Mouse (Mus musculus) neural tube, embryonic 11.5 days (tissue): ENCODE data around the gene Pip5kl1. TPM values are rescaled to one million over a fixed set of nuclear protein-coding genes. Genes with fewer than 3 reads are reported as not detected.

Source experiments
- ATAC-seq: fragments of 200-750 bp; cut with Nextera tagmentation; 2 replicates; pipeline ENCODE4 v1.8.0; 2017; ENCODE audit warnings: moderate number of reproducible peaks, mild to moderate bottlenecking, moderate TSS enrichment, moderate library complexity; ENCODE audit not compliant: insufficient read depth, low FRiP score, low TSS enrichment
- DNase-seq: peaks from one replicate; pipeline ENCODE4 v3.0.0-alpha.2; 2015; ENCODE audit warnings: low spot score
- H3K27ac ChIP-seq: fragments of 300-500 bp; sonication (generic); 2 replicates; pipeline ENCODE4 v1.5.1; 2014; ENCODE audit warnings: low read depth, mild to moderate bottlenecking, low read length
- H3K27me3 ChIP-seq: fragments of 300-500 bp; sonication (generic); 2 replicates; pipeline ENCODE4 v1.6.1; 2014; ENCODE audit warnings: mild to moderate bottlenecking, low read length, mixed read lengths; ENCODE audit not compliant: control insufficient read depth, insufficient read depth
- H3K36me3 ChIP-seq: fragments of 300-500 bp; sonication (generic); 2 replicates; pipeline ENCODE4 v1.6.1; 2014; ENCODE audit warnings: mild to moderate bottlenecking, low read length, moderate library complexity, mixed read lengths; ENCODE audit not compliant: control insufficient read depth, insufficient read depth
- H3K4me1 ChIP-seq: fragments of 300-500 bp; sonication (generic); 2 replicates; pipeline ENCODE4 v1.6.1; 2014; ENCODE audit warnings: low read length, mixed read lengths; ENCODE audit not compliant: control insufficient read depth, insufficient read depth
- H3K4me2 ChIP-seq: fragments of 300-500 bp; sonication (generic); 2 replicates; pipeline ENCODE4 v1.6.1; 2014; ENCODE audit warnings: low read depth, mild to moderate bottlenecking, moderate library complexity
- H3K4me3 ChIP-seq: fragments of 300-500 bp; sonication (generic); 2 replicates; pipeline ENCODE4 v1.5.1; 2014; ENCODE audit warnings: low read depth, low read length
- H3K9ac ChIP-seq: fragments of 300-500 bp; sonication (generic); 2 replicates; pipeline ENCODE4 v1.6.1; 2014; ENCODE audit warnings: mild to moderate bottlenecking, low read length
- H3K9me3 ChIP-seq: fragments of 300-500 bp; sonication (generic); 2 replicates; pipeline ENCODE4 v1.6.1; 2016; ENCODE audit warnings: low read length; ENCODE audit not compliant: control insufficient read depth
- WGBS: fragments of 180-500 bp; shearing (Covaris S2); extraction: QIAGEN DNeasy Blood & Tissue Kit; methylation state at CpG from one replicate; pipeline ENCODE4 v1.1.7; 2014; 5-methylcytosine and 5-hydroxymethylcytosine counted together
- polyA plus RNA-seq: library from polyadenylated mRNA; unstranded; fragments of >200 nt; fragmentation: Nextera tagmentation; extraction: Ambion mirVana; gene quantifications from 2 replicates; pipeline ENCODE4 v1.2.1, GENCODE M21; 2014

Gene Pip5kl1
- polyA plus RNA-seq, 1 experiment from 2014 or later = 2.6 TPM

DNA sequence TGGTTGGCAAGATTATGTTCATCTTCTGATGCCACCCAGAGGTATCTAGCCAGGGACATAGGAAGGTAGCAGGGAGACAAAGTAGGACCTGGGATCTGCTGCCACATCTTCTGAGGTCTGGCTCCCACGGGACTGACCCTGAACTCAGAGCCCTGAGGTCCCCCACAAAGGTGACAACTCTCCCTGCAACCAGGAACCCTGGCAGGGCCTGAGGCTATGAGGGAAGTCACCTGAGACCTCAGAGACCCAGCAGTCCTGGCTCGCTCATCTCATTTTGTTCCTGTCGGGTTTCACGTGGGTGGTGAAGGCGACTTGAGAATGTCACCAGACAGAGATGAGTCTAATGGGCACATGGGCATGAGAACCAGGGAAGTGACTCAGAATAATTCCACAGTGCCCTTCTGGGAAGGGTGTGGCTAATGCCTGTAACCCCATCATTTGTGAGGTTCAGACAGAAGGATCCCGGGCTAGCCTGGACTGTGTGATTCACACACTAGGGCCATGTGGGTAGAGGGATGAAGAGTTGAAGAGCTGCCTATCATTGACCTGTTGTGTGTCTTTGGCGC lies 10.6 kb downstream of the Pip5kl1 start:
- Histone ChIP-seq H3K9ac (no peak overlapping the region), H3K4me2 (no peak overlapping the region), H3K36me3 (no peaks in the 10 kb centered on the region), H3K27ac (no peak overlapping the region), H3K4me1 (peaks cover 5% of the 10 kb centered on the region; the same call in 1 of the 2 replicates), H3K27me3 (no peaks in the 10 kb centered on the region), H3K4me3 (no peak overlapping the region), H3K9me3 (no peaks in the 10 kb centered on the region)
- WGBS = 83% methylated on average over 7 of the region's 7 CpGs
- DNase-seq = no peak
- no peak for ATAC-seq

DNA sequence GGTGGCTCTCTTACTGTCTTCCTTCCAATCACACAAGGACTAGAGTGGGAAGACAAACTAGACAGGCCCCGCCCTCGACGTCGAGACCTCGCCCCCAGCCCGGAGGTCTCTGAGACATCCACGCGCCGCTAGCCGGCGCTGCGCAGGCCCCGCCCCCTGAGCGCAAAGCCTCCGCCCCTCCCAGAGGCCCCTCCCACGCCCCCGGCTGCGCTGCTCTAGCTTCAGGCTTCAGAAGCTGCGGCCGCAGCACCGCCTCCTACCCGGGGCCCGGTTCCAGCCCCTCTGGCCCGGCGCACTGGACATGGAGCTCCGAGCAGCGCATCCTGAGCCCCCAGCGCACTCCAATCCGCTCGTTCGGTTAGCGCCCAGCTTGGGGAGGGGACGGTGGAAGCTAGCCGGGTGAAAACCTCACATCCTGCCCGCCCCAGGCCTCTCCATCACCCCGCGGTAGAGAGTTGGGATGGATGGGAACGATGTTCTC lies 12.3 kb downstream of the Pip5kl1 start, which contains the start of gene St6galnac4:
St6galnac4 (plus strand) TSS at position 225 of the 481 bp plus-strand sequence.
- under 1% methylated on average over 37 of the region's 38 CpGs for WGBS
- 0 out of 2 replicates have a peak within 1 kb of the TSS, but pooled peaks have one; percentile 6 for H3K27ac ChIP-seq
- H3K4me2 ChIP-seq = peak within 1 kb of the TSS; percentile 55
- H3K4me1 ChIP-seq = peaks cover 5% of the 10 kb centered on the region; the same call in 1 of the 2 replicates
- H3K27me3 ChIP-seq = no peaks in the 10 kb centered on the region
- no peaks in the 10 kb centered on the region for H3K9me3 ChIP-seq
- H3K9ac ChIP-seq = peak within 1 kb of the TSS; percentile 61
- H3K4me3 ChIP-seq = peak within 1 kb of the TSS; percentile 43
- ATAC-seq (peak; percentile 67), DNase-seq (peak; percentile 95)
- H3K36me3 ChIP-seq = no peaks in the 10 kb centered on the region

GRCm38 (mm10) chr2:32587731-32588321 lies 13.2 kb downstream of the Pip5kl1 start:
- ATAC-seq = no peak
- peak overlapping the region; percentile 55 for H3K4me2 ChIP-seq
- H3K27ac ChIP-seq = 0 out of 2 replicates have a peak overlapping the region, but pooled peaks have one; percentile 4
- H3K4me1 ChIP-seq = peaks cover 5% of the 10 kb centered on the region; the same call in 1 of the 2 replicates
- 42% methylated on average over 9 of the region's 9 CpGs for WGBS
- H3K27me3 ChIP-seq = no peaks in the 10 kb centered on the region
- DNase-seq = no peak
- no peaks in the 10 kb centered on the region; the same call in 1 of the 2 replicates for H3K36me3 ChIP-seq
- H3K9me3 ChIP-seq = no peaks in the 10 kb centered on the region
- H3K4me3 ChIP-seq = peak overlapping the region; percentile 43
- peak overlapping the region; percentile 61 for H3K9ac ChIP-seq

GRCm38 (mm10) chr2:32589213-32589795 lies 14.7 kb downstream of the Pip5kl1 start:
- no peak for DNase-seq
- Histone ChIP-seq H3K9me3 (no peaks in the 10 kb centered on the region), H3K9ac (no peak overlapping the region), H3K4me3 (no peak overlapping the region), H3K4me1 (peaks cover 5% of the 10 kb centered on the region; the same call in 1 of the 2 replicates), H3K27ac (no peak overlapping the region), H3K36me3 (no peaks in the 10 kb centered on the region; the same call in 1 of the 2 replicates), H3K4me2 (no peak overlapping the region), H3K27me3 (no peaks in the 10 kb centered on the region)
- no peak for ATAC-seq
- WGBS = 80% methylated on average over 11 of the region's 11 CpGs

GRCm38 (mm10) chr2:32590224-32590623 lies 15.6 kb downstream of the Pip5kl1 start:
- no peak overlapping the region for H3K9ac ChIP-seq
- peaks cover 5% of the 10 kb centered on the region; the same call in 1 of the 2 replicates for H3K4me1 ChIP-seq
- H3K4me2 ChIP-seq = no peak overlapping the region
- DNase-seq (no peak), ATAC-seq (no peak)
- H3K9me3 ChIP-seq = no peaks in the 10 kb centered on the region
- WGBS = 85% methylated on average over 10 of the region's 10 CpGs
- H3K4me3 ChIP-seq = no peak overlapping the region
- no peaks in the 10 kb centered on the region for H3K27me3 ChIP-seq
- no peak overlapping the region for H3K27ac ChIP-seq
- H3K36me3 ChIP-seq = no peaks in the 10 kb centered on the region; the same call in 1 of the 2 replicates

- Histone ChIP-seq H3K9me3 (no peaks in the 10 kb centered on the region), H3K9ac (no peak overlapping the region), H3K4me2 (no peak overlapping the region), H3K4me3 (no peak overlapping the region), H3K27me3 (no peaks in the 10 kb centered on the region), H3K4me1 (peaks cover 5% of the 10 kb centered on the region; the same call in 1 of the 2 replicates), H3K27ac (no peak overlapping the region), H3K36me3 (no peaks in the 10 kb centered on the region; the same call in 1 of the 2 replicates)
- no peak for DNase-seq
- no peak for ATAC-seq
- 79% methylated on average over 6 of the region's 6 CpGs for whole genome bisulfite sequencing
Measured at GRCm38 (mm10) chr2:32591249-32591648, 16.7 kb downstream of the Pip5kl1 start.

DNA sequence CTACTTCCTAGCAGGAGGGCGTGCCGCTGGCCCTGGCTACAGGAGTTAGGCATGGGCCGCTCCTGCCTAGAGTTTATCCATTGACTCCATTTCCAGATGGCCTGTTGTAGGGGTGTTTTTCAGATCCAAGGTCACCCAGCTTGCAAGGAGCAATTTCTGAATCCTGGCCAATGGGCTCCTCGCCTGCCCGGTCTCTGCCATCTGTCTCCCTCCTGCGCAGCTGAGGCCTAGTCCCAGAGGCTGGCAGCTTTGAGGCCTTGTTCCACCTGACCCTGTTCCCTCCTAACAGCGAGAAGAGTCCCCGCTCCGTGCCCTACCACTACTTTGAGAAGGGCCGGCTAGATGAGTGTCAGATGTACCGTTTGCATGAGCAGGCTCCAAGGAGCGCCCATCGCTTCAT lies 22.1 kb downstream of the Pip5kl1 start:
- Histone ChIP-seq H3K27ac (no peak overlapping the region), H3K4me1 (no peaks in the 10 kb centered on the region), H3K27me3 (no peaks in the 10 kb centered on the region), H3K36me3 (no peaks in the 10 kb centered on the region; the same call in 1 of the 2 replicates), H3K9me3 (no peaks in the 10 kb centered on the region), H3K4me3 (no peak overlapping the region), H3K9ac (no peak overlapping the region), H3K4me2 (no peak overlapping the region)
- DNase-seq = no peak
- no peak for ATAC-seq
- 90% methylated on average over 13 of the region's 13 CpGs for WGBS

DNA sequence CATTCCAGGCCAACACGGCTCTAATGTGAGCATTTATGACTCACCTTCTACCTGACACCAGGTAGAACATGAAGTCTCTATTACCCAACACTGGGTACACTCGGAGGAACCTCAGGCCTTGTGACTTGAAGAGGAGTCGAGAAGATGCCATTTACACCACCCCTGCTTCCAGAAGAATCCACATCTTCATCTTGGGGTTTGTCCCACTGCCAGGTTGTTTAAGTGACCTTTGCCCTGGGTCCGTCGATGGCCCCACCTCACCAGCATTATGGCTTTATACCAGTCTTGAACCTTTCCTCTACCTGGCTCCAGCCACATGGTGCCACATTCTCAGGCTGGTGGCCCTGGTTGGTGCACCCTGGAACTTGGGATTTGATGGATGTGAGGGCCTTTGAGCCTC lies 22.7 kb downstream of the Pip5kl1 start:
- Histone ChIP-seq H3K9ac (no peak overlapping the region), H3K9me3 (no peaks in the 10 kb centered on the region), H3K4me3 (no peak overlapping the region), H3K27me3 (no peaks in the 10 kb centered on the region), H3K4me1 (peaks cover 1% of the 10 kb centered on the region; the same call in 1 of the 2 replicates), H3K27ac (no peak overlapping the region), H3K4me2 (no peak overlapping the region), H3K36me3 (no peaks in the 10 kb centered on the region; the same call in 1 of the 2 replicates)
- no peak for ATAC-seq
- DNase-seq = no peak
- WGBS = 90% methylated on average over 5 of the region's 5 CpGs
